Mouse (Mus musculus) liver, embryonic 12.5 days (tissue): Measurements from ENCODE around the gene Wdr18. TPM values are rescaled to one million over a fixed set of nuclear protein-coding genes. Genes with fewer than 3 reads are reported as not detected.
A peak's percentile ranks its signal among the peaks of the same experiment; 100 is the strongest.

Experiments
- ATAC-seq: fragments of 200-750 bp; cut with Nextera tagmentation; 2 replicates; pipeline ENCODE4 v1.8.0; 2017; ENCODE audit warnings: moderate number of reproducible peaks, mild to moderate bottlenecking, moderate library complexity
- H3K27ac ChIP-seq: fragments of 300-500 bp; sonication (generic); 2 replicates; pipeline ENCODE4 v1.5.1; 2016; ENCODE audit warnings: mild to moderate bottlenecking
- H3K27me3 ChIP-seq: fragments of 300-500 bp; sonication (generic); replicated peaks from 2 replicates; pipeline ENCODE4 v1.6.1; 2016; ENCODE audit warnings: mild to moderate bottlenecking, moderate library complexity
- H3K36me3 ChIP-seq: fragments of 300-500 bp; sonication (generic); 2 replicates; pipeline ENCODE4 v1.6.1; 2016; ENCODE audit warnings: mild to moderate bottlenecking, moderate library complexity
- H3K4me1 ChIP-seq: fragments of 300-500 bp; sonication (generic); 2 replicates; pipeline ENCODE4 v1.6.1; 2016
- H3K4me2 ChIP-seq: fragments of 300-500 bp; sonication (generic); 2 replicates; pipeline ENCODE4 v1.6.1; 2016; ENCODE audit warnings: mild to moderate bottlenecking, moderate library complexity
- H3K4me3 ChIP-seq: fragments of 300-500 bp; sonication (generic); 2 replicates; pipeline ENCODE4 v1.5.1; 2016; ENCODE audit warnings: mild to moderate bottlenecking, moderate library complexity
- H3K9ac ChIP-seq: fragments of 300-500 bp; sonication (generic); 2 replicates; pipeline ENCODE4 v1.6.1; 2016; ENCODE audit warnings: mild to moderate bottlenecking, moderate library complexity
- H3K9me3 ChIP-seq: fragments of 300-500 bp; sonication (generic); replicated peaks from 2 replicates; pipeline ENCODE4 v1.6.1; 2016; ENCODE audit warnings: mild to moderate bottlenecking, moderate library complexity
- whole genome bisulfite sequencing: fragments of 180-500 bp; shearing (Covaris S2); methylation state at CpG from one replicate; pipeline ENCODE4 v1.1.7; 2016; ENCODE audit not compliant: insufficient replicate concordance; 5-methylcytosine and 5-hydroxymethylcytosine counted together
- polyA plus RNA-seq: library from polyadenylated mRNA; unstranded; fragments of >200 nt; fragmentation: Nextera tagmentation; extraction: Ambion mirVana; gene quantifications from 2 replicates; pipeline ENCODE4 v1.2.1, GENCODE M21; 2016

The Wdr18 gene
- 99.9 and 114 TPM in 2 replicates for polyA plus RNA-seq

GRCm38 (mm10) chr10:79959847-79960601 lies at the start of gene Wdr18:
Gene Wdr18, plus strand, starts transcription at chr10:79960152.
- Histone ChIP-seq H3K36me3 (peaks cover 39% of the 10 kb centered on the region), H3K27me3 (no peaks in the 10 kb centered on the region), H3K9me3 (no peaks in the 10 kb centered on the region), H3K9ac (peak within 1 kb of the TSS; percentile 87), H3K4me1 (peaks cover 34% of the 10 kb centered on the region), H3K27ac (peak within 1 kb of the TSS; percentile 75), H3K4me3 (peak within 1 kb of the TSS; percentile 90), H3K4me2 (peak within 1 kb of the TSS; percentile 91)
- WGBS: under 1% methylated on average over 61 of the region's 61 CpGs
- peak; percentile 95 for ATAC-seq

- Histone ChIP-seq H3K9me3 (no peaks in the 10 kb centered on the region), H3K4me1 (peaks cover 67% of the 10 kb centered on the region), H3K27ac (peak within 1 kb of the TSS; percentile 86), H3K4me3 (no peak within 1 kb of the TSS), H3K36me3 (peaks cover 49% of the 10 kb centered on the region), H3K9ac (peak within 1 kb of the TSS; percentile 51; the same call in 1 of the 2 replicates), H3K27me3 (no peaks in the 10 kb centered on the region), H3K4me2 (peak within 1 kb of the TSS; percentile 50; the same call in 1 of the 2 replicates)
- no peak for ATAC-seq
- WGBS: 85% methylated on average over 4 of the region's 4 CpGs
These were observed 49.4 kb upstream of the Wdr18 start, which contains the start of gene Gm26602 for GRCm38 (mm10) chr10:79910556-79910955. Gene Gm26602, plus strand, starts transcription at chr10:79910856.

- no peak for ATAC-seq
- Histone ChIP-seq H3K9ac (peak overlapping the region; percentile 24; the same call in 1 of the 2 replicates), H3K9me3 (no peaks in the 10 kb centered on the region), H3K27me3 (peaks cover 4% of the 10 kb centered on the region), H3K36me3 (peaks cover 31% of the 10 kb centered on the region), H3K4me3 (no peak overlapping the region), H3K27ac (no peak overlapping the region), H3K4me2 (no peak overlapping the region), H3K4me1 (peaks cover 79% of the 10 kb centered on the region)
- WGBS: 80% methylated on average over 20 of the region's 20 CpGs
These were observed 47.5 kb upstream of the Wdr18 start for GRCm38 (mm10) chr10:79912412-79912811.

- Histone ChIP-seq H3K9me3 (no peaks in the 10 kb centered on the region), H3K4me1 (peaks cover 83% of the 10 kb centered on the region), H3K4me3 (peak overlapping the region; percentile 81), H3K27ac (peak overlapping the region; percentile 92), H3K9ac (peak overlapping the region; percentile 93), H3K36me3 (peaks cover 31% of the 10 kb centered on the region), H3K4me2 (peak overlapping the region; percentile 98), H3K27me3 (peaks cover 23% of the 10 kb centered on the region)
- WGBS: 23% methylated on average over 10 of the region's 11 CpGs
- peak; percentile 77 for ATAC-seq
These were observed 45.6 kb upstream of the Wdr18 start for GRCm38 (mm10) chr10:79914131-79914947.

- peak overlapping the region; percentile 92 for H3K27ac ChIP-seq
- no peaks in the 10 kb centered on the region for H3K9me3 ChIP-seq
- peak overlapping the region; percentile 81 for H3K4me3 ChIP-seq
- H3K4me2 ChIP-seq: peak overlapping the region; percentile 98
- WGBS: 40% methylated on average over 7 of the region's 7 CpGs
- H3K27me3 ChIP-seq: peaks cover 30% of the 10 kb centered on the region
- no peak for ATAC-seq
- H3K9ac ChIP-seq: peak overlapping the region; percentile 93
- peaks cover 31% of the 10 kb centered on the region for H3K36me3 ChIP-seq
- peaks cover 83% of the 10 kb centered on the region for H3K4me1 ChIP-seq
These were observed 44.9 kb upstream of the Wdr18 start for GRCm38 (mm10) chr10:79914948-79915596.

- Histone ChIP-seq H3K4me2 (peak overlapping the region; percentile 98), H3K4me3 (peak overlapping the region; percentile 81), H3K9ac (peak overlapping the region; percentile 93), H3K36me3 (peaks cover 23% of the 10 kb centered on the region), H3K27me3 (peaks cover 40% of the 10 kb centered on the region), H3K27ac (peak overlapping the region; percentile 92), H3K4me1 (peaks cover 93% of the 10 kb centered on the region), H3K9me3 (no peaks in the 10 kb centered on the region)
- 12% methylated on average over 8 of the region's 8 CpGs for WGBS
- no peak for ATAC-seq
These were observed 43.9 kb upstream of the Wdr18 start for GRCm38 (mm10) chr10:79916081-79916480.

GRCm38 (mm10) chr10:79916808-79917531 lies 43.0 kb upstream of the Wdr18 start, which contains the start of gene Kiss1r:
Gene Kiss1r, plus strand, starts transcription at chr10:79916971.
- 2% methylated on average over 42 of the region's 42 CpGs for WGBS
- H3K4me1 ChIP-seq: peaks cover 94% of the 10 kb centered on the region
- peak; percentile 77 for ATAC-seq
- H3K4me3 ChIP-seq: peak within 1 kb of the TSS; percentile 81
- peaks cover 14% of the 10 kb centered on the region for H3K36me3 ChIP-seq
- peak within 1 kb of the TSS; percentile 92 for H3K27ac ChIP-seq
- H3K9me3 ChIP-seq: no peaks in the 10 kb centered on the region
- H3K9ac ChIP-seq: peak within 1 kb of the TSS; percentile 93
- H3K4me2 ChIP-seq: peak within 1 kb of the TSS; percentile 98
- peaks cover 49% of the 10 kb centered on the region for H3K27me3 ChIP-seq

- Histone ChIP-seq H3K9me3 (no peaks in the 10 kb centered on the region), H3K4me3 (peak overlapping the region; percentile 81), H3K27me3 (peaks cover 56% of the 10 kb centered on the region), H3K4me1 (peaks cover 88% of the 10 kb centered on the region), H3K4me2 (peak overlapping the region; percentile 98), H3K9ac (no peak overlapping the region), H3K27ac (no peak overlapping the region), H3K36me3 (peaks cover 8% of the 10 kb centered on the region)
- no peak for ATAC-seq
- WGBS: 66% methylated on average over 5 of the region's 5 CpGs
These were observed 42.3 kb upstream of the Wdr18 start for GRCm38 (mm10) chr10:79917532-79918100.

- peaks cover 82% of the 10 kb centered on the region for H3K4me1 ChIP-seq
- H3K9ac ChIP-seq: no peak overlapping the region
- 0 out of 2 replicates have a peak, but pooled peaks cover 1% of the 10 kb centered on the region for H3K36me3 ChIP-seq
- H3K4me3 ChIP-seq: peak overlapping the region; percentile 19; the same call in 1 of the 2 replicates
- no peak overlapping the region for H3K27ac ChIP-seq
- H3K4me2 ChIP-seq: peak overlapping the region; percentile 48
- H3K27me3 ChIP-seq: peaks cover 64% of the 10 kb centered on the region
- WGBS: 12% methylated on average over 35 of the region's 35 CpGs
- ATAC-seq: no peak
- no peaks in the 10 kb centered on the region for H3K9me3 ChIP-seq
These were observed 41.5 kb upstream of the Wdr18 start for GRCm38 (mm10) chr10:79918231-79919078.

- Histone ChIP-seq H3K9ac (no peak overlapping the region), H3K4me2 (peak overlapping the region; percentile 48), H3K9me3 (no peaks in the 10 kb centered on the region), H3K4me3 (peak overlapping the region; percentile 19), H3K4me1 (peaks cover 80% of the 10 kb centered on the region), H3K27ac (no peak overlapping the region), H3K36me3 (no peaks in the 10 kb centered on the region), H3K27me3 (peaks cover 68% of the 10 kb centered on the region)
- ATAC-seq: no peak
- 13% methylated on average over 21 of the region's 21 CpGs for WGBS
These were observed 40.6 kb upstream of the Wdr18 start for GRCm38 (mm10) chr10:79919251-79919849.
